In genomic region chr1:74338013-74338412, GRCm38 (mm10) we compare ENCODE assay signal across 13 mouse cellular contexts.
"Had no signal": no experiment of that assay in that cellular context is flagged by ENCODE, and none has a peak within 500 bp of the region (broad histone marks: within the 10 kb centered on the region; RNA-seq: fewer than 3 reads in every experiment).

No protein-coding gene starts in this region.

- H3K36me3 ChIP-seq: intestine, embryonic 15.5 days; limb, embryonic 15.5 days; midbrain, embryonic 12.5 days; stomach, embryonic 15.5 days had no signal

- H3K9me3 ChIP-seq: intestine, embryonic 15.5 days; limb, embryonic 15.5 days; midbrain, embryonic 12.5 days; stomach, embryonic 15.5 days had no signal

- H3K27me3 ChIP-seq: intestine, embryonic 15.5 days; limb, embryonic 15.5 days; midbrain, embryonic 12.5 days; stomach, embryonic 15.5 days had no signal

- H3K4me2 ChIP-seq: intestine, embryonic 15.5 days; limb, embryonic 15.5 days; midbrain, embryonic 12.5 days; stomach, embryonic 15.5 days had no signal

- DNase-seq: kidney, adult 18-20 months; kidney, postnatal 10 days; lung, adult 18-20 months; lung, postnatal 4 days; right cerebral cortex, postnatal 14 days; thymus, adult 18-20 months; thymus, postnatal 14 days had no signal

- H3K27ac ChIP-seq: intestine, embryonic 15.5 days; limb, embryonic 15.5 days; liver, embryonic 14.5 days; midbrain, embryonic 12.5 days; stomach, embryonic 15.5 days had no signal

- H3K9ac ChIP-seq: intestine, embryonic 15.5 days; limb, embryonic 15.5 days; liver, embryonic 14.5 days; midbrain, embryonic 12.5 days; stomach, embryonic 15.5 days had no signal

- H3K4me3 ChIP-seq: intestine, embryonic 15.5 days; limb, embryonic 15.5 days; midbrain, embryonic 12.5 days; stomach, embryonic 15.5 days had no signal

- ATAC-seq: intestine, embryonic 15.5 days; lung, postnatal 0 days had no signal
